Mouse (Mus musculus) right cerebral cortex, adult 2 months (tissue): ENCODE measurements around the gene Nsun2.
"Not testable (repeated sequence)": the region's sequence is repeated elsewhere in the genome, so short reads cannot be mapped to it uniquely, and the experiment has no call there.

Experiments used
- DNase-seq, 2 experiments: peaks; one replicate each; pipeline ENCODE4 v3.0.0; 2021 to 2022; ENCODE audit warnings: low spot score in 2 of 2

Nsun2 gene

DNA sequence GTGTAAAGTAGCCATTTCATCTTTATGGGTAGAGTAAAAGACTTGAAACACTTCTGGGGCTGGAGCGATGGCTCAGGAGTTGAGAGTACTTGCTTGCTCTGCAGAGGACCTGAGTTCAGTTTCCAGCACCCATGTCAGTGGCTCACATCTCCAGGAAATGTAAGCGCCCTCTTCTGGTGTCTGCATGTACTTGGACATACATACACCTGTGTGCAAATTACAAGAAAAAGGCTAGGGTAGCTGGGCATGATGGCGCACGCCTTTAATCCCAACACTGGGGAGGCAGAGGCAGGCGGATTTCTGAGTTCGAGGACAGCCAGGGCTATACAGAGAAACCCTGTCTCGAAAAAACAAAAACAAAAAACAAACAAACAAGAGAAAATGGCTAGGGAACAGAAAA is 102.3 kb downstream of the Nsun2 start:
- not testable (repeated sequence) for DNase-seq

DNA sequence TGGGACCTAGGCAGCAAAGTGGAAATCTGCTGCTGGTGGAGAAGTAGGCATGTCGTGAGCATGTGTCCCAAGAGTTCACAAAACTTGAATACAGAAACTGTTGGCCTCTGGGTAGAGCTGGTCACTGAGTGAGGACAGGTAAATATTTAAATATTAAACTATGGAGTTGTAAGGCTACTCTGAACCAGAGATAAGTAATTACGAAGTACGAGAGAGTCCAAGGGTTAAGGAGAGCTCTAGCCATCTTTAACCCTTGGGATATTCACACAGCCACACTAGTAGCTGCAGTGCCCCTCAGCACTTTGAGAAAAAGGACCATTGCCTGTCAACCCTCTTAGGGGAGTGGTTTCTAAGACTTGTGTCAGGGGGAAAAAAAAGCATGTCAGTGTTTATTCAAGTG is 102.8 kb downstream of the Nsun2 start:
- no peak for DNase-seq

DNA sequence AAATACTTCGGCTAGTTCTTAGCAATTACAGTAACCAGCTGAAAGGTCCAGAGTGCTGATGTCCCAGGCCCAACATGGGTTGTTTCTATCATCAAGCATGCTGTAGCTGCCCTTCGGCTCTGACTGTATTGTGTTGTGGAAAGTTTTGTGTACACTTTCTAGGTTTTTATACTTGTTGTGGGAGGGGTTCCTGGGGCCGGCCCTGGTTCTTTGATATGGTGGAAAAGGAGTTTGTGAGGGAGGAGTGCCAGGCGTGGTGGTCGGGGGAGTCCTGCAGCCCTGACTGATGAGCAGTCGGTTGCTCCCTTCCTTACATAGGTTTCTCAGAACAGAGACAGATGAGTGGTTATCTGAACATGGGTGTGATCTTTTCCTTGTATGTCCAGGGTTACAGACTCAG is 103.3 kb downstream of the Nsun2 start:
- DNase-seq, result no peak

DNA sequence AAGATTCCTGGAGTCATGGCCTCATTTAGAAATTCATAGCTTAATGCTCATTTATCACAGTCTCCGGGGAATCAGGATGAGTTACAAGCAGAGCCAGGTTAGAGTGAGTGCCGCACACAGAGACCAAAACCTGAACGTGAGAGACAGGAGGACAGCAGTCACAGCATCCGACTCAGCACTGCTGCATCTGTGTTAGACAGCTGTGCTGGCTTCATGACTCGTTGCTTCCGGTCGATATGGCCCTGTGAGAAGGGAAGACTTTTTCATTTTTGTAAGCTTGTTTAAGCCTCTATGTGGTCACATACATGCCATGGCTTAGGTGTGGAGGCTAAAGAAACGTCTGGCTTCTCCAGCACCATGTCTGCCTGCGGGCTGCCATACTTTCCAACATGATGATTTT is 104.1 kb downstream of the Nsun2 start:
- DNase-seq, result no peak

DNA sequence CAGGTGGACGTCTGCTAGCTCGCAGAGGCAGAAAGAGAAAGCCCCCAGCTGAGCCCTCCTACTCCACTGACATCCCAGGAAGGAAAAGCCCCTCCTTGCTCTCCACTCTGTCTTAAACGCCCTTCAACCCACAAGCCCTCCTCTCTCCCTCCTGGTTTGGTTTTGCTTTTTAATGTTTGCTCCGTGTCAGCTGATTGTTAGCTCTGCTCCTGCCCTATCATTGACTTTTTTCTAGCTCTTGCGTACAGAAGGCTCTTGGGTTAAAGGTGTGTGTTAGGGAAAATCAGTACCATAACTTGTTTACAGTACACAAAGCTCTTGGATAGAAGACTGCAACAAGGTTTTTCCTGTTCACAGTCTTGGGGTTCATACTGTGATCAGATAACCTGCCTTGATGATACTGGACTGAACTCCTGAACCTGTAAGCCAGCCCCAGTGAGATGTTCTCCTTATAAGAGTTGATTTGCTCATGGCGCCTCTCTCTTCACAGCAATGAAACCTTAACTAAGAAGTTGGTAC is 104.6 kb downstream of the Nsun2 start:
- DNase-seq, result no peak

DNA sequence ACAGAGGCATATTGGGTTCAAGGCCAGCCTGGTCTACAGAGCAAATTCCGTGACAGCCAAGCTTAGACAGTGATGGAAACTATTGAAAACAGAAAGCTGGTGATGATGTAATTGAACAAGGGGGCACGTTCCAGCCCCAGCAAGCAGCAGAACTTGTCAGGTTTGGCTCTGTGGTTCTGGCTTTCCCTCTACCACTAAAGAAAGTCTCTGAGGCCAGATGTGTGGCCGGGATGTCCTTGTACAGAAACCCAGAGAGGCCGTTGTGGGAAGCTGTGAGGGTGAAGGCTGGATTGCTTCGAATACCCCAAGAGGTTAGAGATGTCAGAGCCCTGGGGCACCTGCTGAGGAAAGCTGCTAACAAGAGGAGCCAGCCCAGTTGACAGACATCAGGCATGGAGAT is 105.7 kb downstream of the Nsun2 start:
- DNase-seq, result no peak

DNA sequence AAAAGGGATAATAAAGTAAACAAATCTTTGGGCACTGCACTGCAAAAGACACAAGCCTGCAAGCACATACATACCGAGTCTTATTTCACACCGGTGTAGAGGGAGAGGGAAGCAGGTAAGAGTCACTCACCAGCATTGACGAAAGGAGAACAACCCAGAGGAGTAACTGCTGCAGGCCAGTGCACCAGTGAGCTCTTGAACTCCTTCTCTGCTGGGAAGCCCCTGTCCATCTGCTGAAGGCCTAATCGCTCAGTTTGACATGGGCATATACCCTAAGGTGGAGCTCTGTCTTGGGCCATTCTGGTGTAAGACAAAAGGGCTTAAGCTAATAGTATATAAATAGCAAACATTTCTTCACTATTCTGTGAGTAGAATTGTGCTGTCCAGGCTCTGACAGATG is 106.6 kb downstream of the Nsun2 start:
- DNase-seq, result no peak

DNA sequence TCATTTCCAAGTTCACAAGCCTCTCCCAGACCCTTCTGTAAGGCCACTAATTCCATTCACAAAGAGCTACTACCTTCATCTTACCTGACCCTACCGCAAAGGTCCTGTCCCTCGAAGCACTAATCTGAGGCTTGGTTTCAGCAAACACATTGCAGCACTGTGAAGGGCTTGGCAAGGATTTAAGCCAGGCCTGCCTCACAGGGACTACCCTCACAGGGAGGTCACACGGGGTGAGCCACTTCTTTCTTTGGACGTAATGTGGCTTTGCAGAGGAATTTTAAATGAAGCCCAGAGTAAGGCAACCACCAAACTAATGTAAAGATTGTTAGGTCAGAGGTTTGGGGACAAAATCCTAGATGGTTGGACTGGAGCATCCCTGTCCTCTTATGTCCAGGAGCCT is 107.0 kb downstream of the Nsun2 start:
- no peak for DNase-seq

DNA sequence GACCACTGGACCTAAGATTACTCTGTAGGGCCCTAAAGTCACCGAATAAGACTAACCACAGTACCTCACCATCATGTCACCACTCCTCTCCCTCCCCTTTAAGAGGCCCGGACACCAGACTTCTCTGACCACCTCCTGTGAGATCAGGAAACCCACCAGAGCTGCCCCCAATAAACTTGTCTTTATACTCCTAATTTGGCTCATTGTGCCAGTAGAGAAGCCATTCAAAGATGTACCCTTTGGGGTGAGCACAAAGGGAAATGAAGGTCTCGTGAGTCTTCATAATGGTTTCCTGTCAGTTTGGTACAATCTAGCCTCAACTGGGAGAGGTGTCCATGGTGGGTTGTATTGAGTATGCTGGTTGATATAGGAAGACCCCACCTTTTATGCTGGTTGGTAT is 107.5 kb downstream of the Nsun2 start:
- DNase-seq, result no peak

DNA sequence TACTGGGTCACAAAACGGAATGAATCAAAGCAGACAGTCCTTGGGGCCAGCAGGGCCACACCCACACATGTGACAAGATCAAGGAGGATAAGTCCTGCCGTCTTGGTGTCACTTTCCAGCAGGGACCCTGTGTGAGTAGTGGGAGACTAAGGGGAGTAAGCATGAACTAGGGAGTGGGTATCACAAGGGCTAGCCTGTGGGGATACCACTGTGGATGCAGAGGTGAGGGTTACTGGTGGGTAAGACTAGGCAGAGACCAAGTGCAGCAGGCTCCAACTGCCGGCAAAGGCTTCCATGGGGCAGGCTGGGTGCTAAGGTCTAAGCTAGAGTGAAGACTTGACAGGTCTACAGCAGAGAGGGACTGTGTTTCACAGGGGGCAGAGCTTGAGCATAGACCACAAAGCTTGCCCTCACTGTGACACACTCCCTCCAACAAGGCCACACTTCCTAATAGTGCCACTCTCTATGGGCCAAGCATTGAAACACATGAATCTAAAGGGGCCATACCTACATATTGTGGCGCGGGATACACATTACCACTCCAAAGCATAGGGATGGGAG is 109.2 kb downstream of the Nsun2 start:
- no peak for DNase-seq

DNA sequence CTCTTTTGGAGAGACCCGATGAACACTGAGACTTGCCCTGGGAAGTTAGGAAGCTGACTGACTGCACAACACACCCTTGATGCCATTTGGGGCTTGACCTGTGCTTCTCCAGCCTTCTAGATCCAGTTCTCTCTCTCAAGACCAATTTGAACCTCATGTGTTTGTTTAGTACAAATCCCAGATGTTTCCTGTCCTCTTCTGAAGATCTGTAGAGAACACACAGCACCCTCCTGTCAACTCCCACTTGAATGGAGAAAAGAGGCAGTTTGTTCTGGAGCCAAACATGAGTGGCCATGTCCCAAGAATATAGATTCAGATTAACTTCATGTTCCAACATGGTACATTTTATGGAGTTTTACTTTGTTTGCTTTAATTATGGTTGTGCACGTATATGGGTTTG is 110.4 kb downstream of the Nsun2 start:
- no peak for DNase-seq

DNA sequence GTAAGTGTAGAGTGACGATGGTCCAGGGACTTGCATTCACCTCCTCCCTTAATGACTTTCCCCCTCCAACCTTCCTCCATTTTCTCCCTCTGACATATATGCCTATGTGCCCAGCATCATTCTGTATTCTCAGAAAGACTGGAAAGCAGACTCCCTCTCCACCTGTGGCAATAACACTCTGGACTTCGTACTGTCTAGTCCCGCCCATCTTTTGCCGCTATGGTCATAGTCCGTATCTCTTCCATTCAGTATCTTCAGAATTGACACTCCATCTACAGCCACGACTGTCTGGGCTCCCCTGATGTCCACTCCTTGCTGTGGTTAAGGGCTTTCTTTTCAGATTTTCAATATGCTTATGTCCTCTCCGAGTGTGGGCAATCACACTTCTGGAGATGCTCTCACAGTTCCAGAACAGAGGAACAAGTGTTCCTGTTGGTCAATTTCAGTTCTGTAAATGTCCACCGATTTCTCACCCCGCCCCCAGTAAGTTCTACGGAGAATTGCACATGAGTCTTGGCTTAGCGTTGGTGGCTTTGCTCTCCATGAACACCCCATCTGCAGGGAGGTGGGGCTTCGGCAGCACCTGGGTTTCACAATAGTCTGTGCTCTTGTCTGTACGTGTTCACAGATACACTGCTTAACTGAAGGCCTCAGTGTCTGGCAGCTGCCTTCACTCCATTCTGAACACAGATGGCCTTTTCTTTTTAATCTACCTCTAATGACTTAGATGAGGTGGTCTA is 111.1 kb downstream of the Nsun2 start:
- DNase-seq, result no peak

DNA sequence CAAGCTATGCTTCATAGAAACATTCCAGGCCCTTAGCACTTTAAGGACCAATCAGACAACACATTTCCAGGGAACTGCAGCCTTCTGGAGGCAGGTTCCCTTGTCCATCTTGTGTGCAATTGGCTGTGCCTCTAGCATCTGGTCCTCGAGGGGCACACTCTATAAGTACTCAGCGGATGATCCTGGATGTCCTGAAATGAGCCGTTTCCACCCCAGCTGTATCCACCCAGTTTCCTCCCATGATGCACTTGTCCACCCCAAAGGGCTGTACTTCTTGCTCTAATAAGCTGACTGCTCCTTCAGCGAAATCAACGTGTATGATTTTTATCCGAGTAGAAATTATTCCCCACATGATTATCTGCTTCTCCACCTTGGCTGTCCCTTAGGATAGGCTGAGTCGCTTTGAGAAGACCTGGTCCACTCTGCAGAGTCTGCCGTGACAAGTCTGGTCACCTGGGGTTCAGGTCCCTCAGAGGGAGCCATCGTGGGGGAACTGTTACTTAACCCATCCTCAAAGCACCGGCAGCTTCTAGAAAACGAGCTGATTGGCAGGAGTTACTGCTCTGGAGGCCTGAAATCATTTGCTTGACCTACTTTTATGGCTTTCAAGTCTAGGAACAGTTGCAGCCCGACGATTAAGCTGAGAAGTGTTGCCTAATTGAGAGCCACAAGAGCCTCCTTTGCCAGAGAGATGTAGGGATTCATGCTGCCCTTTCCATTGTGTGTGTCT is 112.3 kb downstream of the Nsun2 start:
- DNase-seq, result no peak

DNA sequence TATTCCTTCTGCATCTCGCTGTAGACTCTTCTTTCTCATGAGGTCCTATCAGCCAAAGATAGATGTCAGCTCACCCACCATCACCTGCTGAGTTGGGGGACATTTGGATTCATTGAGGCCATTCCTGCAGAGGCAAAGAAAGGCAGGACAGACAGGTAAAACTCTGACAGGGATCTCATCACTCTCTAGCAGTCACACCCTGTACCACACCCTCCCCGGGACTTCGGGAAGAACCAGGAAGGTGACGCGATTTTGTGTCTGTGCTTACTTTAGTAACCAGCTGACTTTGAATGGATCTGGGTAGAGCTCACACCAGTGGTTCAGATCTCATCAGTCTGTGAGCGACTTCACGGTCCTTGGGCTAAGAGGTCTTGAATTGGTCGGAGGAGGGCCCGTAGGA is 112.9 kb downstream of the Nsun2 start:
- no peak for DNase-seq

DNA sequence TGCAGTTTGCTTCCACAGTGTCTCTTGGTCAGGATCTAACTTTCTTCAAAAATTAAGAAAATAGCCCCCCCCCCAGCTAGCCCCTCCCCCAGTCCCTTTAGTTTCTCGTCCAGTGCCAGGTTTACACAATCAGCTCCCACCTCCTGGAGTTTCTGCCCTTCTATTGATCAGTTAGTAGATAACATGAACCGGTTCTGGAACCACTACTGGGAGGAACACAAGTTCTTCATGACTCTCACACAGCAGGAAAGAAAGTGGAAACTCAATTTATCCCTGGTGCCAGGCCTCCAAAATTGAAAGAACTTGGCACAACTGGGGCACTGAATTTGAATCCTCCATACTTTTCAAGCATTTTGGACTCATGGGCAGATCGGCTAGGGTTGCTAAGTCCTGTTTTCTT is 121.0 kb downstream of the Nsun2 start:
- DNase-seq, result no peak

DNA sequence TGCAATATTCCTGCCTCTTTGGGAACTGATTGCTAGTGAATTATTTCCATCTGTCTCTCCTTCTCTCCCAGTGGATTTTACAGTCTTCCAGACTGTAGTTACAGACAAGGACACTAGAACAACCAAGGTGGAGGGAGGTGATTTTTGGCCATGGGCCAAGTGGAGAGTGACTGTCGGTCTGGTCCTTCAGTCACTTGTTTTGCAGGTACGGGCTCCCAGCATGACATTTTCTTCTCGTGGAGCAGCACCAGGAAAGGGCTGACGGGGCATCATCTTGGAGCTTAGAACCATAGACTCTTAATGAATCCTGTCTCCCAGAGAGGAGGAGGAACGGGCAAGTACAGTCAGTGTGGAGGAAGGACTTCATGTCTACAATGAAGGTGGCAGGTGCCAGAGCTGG is 138.6 kb downstream of the Nsun2 start:
- DNase-seq, result no peak

DNA sequence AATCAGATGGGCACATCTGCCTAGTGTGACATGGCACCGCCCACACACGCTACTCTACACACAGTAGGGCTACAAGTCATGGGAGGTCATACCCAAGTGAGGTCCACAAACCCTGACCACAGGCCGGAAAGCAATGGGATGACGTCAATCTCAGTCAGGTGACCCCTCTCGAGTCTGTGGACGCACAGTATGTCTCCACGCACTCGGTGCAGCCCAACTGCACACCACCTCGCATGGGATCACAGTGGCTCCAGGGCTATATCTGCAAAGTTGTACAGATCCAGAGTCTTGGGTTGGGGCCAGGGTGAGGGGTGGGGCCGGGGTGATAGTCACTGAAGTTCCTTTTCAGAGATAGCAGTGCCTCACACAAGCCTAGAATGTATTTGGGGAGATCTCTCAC is 139.0 kb downstream of the Nsun2 start:
- no peak for DNase-seq

DNA sequence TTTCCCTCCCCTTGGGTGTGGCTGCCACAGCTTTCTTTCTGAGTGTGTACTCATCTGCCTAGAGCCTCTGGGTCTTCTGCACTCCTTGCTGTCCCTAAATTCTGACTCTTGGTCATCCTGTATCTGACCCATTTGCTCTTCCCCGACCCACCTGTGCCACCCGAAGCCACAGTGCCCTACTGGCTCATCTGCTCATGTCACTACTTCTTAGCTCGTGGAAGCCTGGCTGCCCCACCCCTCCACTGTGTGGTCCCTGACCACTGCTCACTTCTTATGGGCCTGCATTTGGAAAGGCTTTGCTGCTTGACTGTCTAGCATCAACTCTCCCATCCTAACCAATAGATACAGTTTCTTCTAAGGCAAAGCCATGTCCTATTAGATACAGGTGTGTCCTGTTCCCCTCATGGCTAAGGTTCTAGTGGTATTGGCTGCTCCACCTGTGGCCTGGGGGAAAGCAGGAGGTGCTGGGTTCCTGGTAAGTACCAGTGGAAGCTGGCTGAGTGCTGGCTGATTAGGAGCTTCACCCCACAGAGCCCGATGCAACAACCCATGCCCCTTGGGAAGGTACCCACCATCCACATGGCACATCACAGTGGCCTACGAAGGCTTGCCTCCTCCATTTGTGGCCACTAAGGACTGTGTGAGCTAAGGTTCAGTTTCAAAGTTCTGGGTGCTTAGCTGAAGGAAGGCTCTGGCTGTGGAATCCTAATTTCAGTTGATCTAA is 139.8 kb downstream of the Nsun2 start:
- no peak for DNase-seq

DNA sequence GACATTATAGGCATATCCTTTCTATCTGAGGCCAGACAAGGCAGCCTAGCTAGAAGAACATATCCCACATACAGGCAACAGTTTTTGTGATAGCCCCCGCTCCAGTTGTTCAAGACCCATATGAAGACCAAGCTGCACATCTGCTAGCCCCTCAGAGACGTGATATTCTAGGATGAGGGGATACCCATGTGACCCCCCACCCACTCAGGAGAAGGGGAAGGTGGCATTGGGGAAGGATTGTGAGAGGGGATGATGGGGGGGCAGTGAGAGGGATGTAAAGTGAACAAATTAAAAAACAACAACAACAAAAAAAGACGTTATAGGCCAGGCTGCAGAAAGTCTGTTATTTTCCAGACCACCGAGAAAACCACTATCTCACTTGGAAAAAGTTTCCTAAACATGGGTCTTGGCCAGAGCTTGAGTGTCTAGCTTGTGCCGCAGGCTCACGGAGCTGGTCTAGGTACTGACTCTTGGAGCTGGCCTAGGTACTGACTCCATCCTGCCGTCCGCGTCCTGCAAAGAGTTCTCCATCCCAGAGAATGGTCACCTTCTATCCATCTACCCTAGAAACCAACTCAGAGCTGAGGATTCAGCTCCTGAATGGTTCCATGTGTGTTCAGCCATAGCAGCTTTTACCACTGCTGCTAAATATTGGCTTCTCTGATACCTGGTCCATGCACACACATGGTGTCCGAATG is 140.5 kb downstream of the Nsun2 start:
- no peak for DNase-seq
